Mouse (Mus musculus) embryo, embryonic 10.5 days (tissue): ENCODE measurements around the gene Hck.

Experiments
- DNase-seq: peaks from one replicate; pipeline ENCODE4 v3.0.0-alpha.2; 2015; ENCODE audit warnings: low spot score

The Hck gene

GRCm38 (mm10) chr2:153090551-153091165 is 17.6 kb upstream of the Hck start:
- DNase-seq = no peak

GRCm38 (mm10) chr2:153107046-153107766 is 1.1 kb upstream of the Hck start:
- peak; percentile 51 for DNase-seq

- no peak for DNase-seq
Measured at GRCm38 (mm10) chr2:153107802-153108201, 466 bp upstream of the Hck start.

- no peak for DNase-seq
Measured at GRCm38 (mm10) chr2:153109596-153109995, 1.3 kb downstream of the Hck start.

- no peak for DNase-seq
Measured at GRCm38 (mm10) chr2:153111298-153111697, 3.0 kb downstream of the Hck start.

- no peak for DNase-seq
Measured at GRCm38 (mm10) chr2:153115679-153116081, 7.4 kb downstream of the Hck start.

- no peak for DNase-seq
Measured at GRCm38 (mm10) chr2:153117051-153117486, 8.8 kb downstream of the Hck start.

- DNase-seq = no peak
Measured at GRCm38 (mm10) chr2:153119488-153119887, 11.2 kb downstream of the Hck start.

GRCm38 (mm10) chr2:153120126-153120525 is 11.9 kb downstream of the Hck start:
- no peak for DNase-seq

GRCm38 (mm10) chr2:153121821-153122615 is 13.8 kb downstream of the Hck start:
- DNase-seq = no peak

- no peak for DNase-seq
Measured at GRCm38 (mm10) chr2:153122701-153123100, 14.4 kb downstream of the Hck start.

- no peak for DNase-seq
Measured at GRCm38 (mm10) chr2:153125875-153126274, 17.6 kb downstream of the Hck start.

GRCm38 (mm10) chr2:153131019-153131418 is 22.8 kb downstream of the Hck start:
- DNase-seq = peak; percentile 40

- peak; percentile 19 for DNase-seq
Measured at GRCm38 (mm10) chr2:153134237-153134636, 26.0 kb downstream of the Hck start.

- DNase-seq = no peak
Measured at GRCm38 (mm10) chr2:153136211-153136610, 27.9 kb downstream of the Hck start.

- DNase-seq = no peak
Measured at GRCm38 (mm10) chr2:153139158-153139557, 30.9 kb downstream of the Hck start.

- DNase-seq = peak; percentile 15
Measured at GRCm38 (mm10) chr2:153139996-153140613, 31.8 kb downstream of the Hck start.

GRCm38 (mm10) chr2:153142620-153143199 is 34.4 kb downstream of the Hck start:
- peak; percentile 83 for DNase-seq

GRCm38 (mm10) chr2:153145346-153145745 is 37.1 kb downstream of the Hck start:
- no peak for DNase-seq

- no peak for DNase-seq
Measured at GRCm38 (mm10) chr2:153147236-153147635, 39.0 kb downstream of the Hck start.

- peak; percentile 76 for DNase-seq
Measured at GRCm38 (mm10) chr2:153147715-153148114, 39.4 kb downstream of the Hck start.

GRCm38 (mm10) chr2:153149742-153150141 is 41.5 kb downstream of the Hck start:
- DNase-seq = no peak
